Mouse (Mus musculus) heart, postnatal 36 days (tissue): Measurements from ENCODE around the gene Trim67. TPM values are rescaled to one million over a fixed set of nuclear protein-coding genes. Genes with fewer than 3 reads are reported as not detected.

Source experiments
- DNase-seq, 2 experiments: peaks; one replicate each; pipeline ENCODE4 v3.0.0; 2021 to 2022
- intact Hi-C: fragments of 180-260 bp; cut with DNase I; formaldehyde crosslinking; loops from one replicate; pipeline ENCODE4 v1.15.1; 2025
- total RNA-seq, 2 experiments: library from RNA; stranded (reverse); gene quantifications; 2 replicates each; pipeline ENCODE4 v1.2.3; 2021

Trim67 gene
- total RNA-seq, 2 experiments from 2014 or later, result 0.36 to 0.68 TPM

- intact Hi-C loops, result no loop called here
Measured at GRCm38 (mm10) chr8:124793661-124794485, 981 bp downstream of the Trim67 start.

GRCm38 (mm10) chr8:124794486-124794780 is 1.5 kb downstream of the Trim67 start:
- peak in 1 of 2 experiments; percentile 22 for DNase-seq
- intact Hi-C loops, result no loop called here

More at GRCm38 (mm10) chr8:124793661-124794485, 981 bp downstream of the Trim67 start:
- DNase-seq, result peak in 1 of 2 experiments; percentile 6

- intact Hi-C loops, result no loop called here
- no peak for DNase-seq
Measured at GRCm38 (mm10) chr8:124795781-124796488, 3.0 kb downstream of the Trim67 start.

- no peak for DNase-seq
- intact Hi-C loops, result no loop called here
Measured at GRCm38 (mm10) chr8:124800542-124800941, 7.7 kb downstream of the Trim67 start.

GRCm38 (mm10) chr8:124803824-124804702 is 11.2 kb downstream of the Trim67 start:
- DNase-seq, result no peak

GRCm38 (mm10) chr8:124805990-124806389 is 13.1 kb downstream of the Trim67 start:
- intact Hi-C loops, result no loop called here
- no peak for DNase-seq

More at GRCm38 (mm10) chr8:124803824-124804702, 11.2 kb downstream of the Trim67 start:
- intact Hi-C loops, result no loop called here

- intact Hi-C loops, result no loop called here
- no peak for DNase-seq
Measured at GRCm38 (mm10) chr8:124809419-124809818, 16.5 kb downstream of the Trim67 start.

DNA sequence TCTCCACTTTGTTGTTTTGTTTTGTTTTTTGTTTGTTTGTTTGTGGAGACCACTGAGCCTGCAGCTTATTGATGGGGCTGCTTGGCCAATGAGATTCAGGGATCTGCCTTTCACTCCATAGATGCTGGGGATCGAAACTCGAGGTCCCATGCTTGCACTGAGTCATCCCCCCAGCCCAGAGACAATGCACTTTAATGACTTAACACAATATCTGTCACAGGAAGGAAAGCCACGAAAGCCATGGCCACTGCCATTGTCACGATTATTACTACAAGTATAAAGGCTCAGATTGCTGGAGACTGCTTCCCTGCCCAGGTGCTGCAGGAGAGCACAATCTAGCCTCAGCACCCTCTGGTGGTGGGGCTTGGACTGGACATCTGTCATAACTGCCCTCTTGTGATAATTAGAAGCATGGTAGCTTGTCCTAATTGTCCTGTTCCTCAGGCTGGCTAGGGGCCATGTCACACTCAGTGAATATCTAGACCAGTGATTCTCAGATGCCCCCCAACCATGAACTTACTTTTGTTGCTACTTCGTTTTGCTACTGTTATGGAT is 17.2 kb downstream of the Trim67 start:
- intact Hi-C loops, result no loop called here
- DNase-seq, result no peak

DNA sequence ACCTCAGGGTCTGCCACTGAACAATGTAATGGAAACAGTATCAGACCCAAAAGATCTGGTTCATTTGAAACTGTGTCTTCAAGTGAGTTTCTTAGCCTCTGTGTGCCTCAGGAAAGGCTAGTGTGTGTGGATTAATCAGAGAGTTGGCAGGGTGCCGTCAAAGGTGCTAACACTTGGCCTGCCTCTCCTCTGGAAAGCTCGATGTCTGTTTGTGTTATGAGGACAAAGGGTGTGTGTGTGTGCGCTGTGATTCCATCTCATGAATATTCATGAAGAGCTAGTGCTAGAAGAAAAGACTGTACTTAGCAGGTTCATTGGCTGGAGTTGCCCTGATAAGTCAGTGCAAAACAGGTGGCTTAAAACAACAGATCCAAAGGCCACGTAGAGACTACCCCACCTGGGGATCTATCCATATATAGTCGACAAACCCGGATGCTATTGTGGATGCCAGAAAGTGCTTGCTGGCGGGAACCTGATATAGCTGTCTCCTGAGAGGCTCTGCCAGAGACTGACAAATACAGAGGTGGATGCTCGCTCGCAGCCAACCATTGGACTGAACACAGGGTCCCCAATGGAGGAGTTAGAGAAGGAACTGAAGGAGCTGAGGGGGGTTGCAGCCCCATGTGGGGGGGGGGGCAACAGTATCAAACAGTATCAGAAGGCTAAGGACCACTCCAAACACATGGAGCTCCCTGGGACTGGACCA is 17.9 kb downstream of the Trim67 start:
- intact Hi-C loops, result no loop called here

GRCm38 (mm10) chr8:124813326-124813725 is 20.4 kb downstream of the Trim67 start:
- intact Hi-C loops, result no loop called here
- DNase-seq, result no peak

More for the DNA sequence above, 17.9 kb downstream of the Trim67 start:
- no peak for DNase-seq

- no peak for DNase-seq
- intact Hi-C loops, result no loop called here
Measured at GRCm38 (mm10) chr8:124815870-124816269, 23.0 kb downstream of the Trim67 start.

DNA sequence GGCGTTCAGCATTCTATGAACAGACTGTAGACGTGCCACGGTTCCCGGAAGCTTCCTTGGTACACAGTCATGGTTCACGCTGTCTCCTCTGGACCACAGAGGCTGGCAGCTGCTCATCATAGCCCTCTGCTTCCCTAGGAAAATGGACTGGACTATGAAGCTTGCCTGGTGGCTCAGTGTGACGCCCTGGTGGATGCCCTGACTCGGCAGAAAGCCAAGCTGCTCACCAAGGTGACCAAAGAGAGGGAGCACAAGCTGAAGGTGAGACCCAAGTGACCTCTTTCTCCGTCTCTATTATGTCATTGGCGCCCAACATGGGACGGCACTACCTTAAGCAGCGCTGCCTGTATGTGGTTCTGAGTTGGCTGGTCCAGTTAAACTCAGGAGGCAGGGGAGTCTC is 24.0 kb downstream of the Trim67 start:
- no peak for DNase-seq
- intact Hi-C loops, result no loop called here

GRCm38 (mm10) chr8:124817361-124817760 is 24.5 kb downstream of the Trim67 start:
- no peak for DNase-seq

GRCm38 (mm10) chr8:124819612-124820115 is 26.8 kb downstream of the Trim67 start:
- DNase-seq, result no peak
- intact Hi-C loops, result no loop called here

More at GRCm38 (mm10) chr8:124817361-124817760, 24.5 kb downstream of the Trim67 start:
- intact Hi-C loops, result no loop called here

GRCm38 (mm10) chr8:124820125-124820524 is 27.2 kb downstream of the Trim67 start:
- intact Hi-C loops, result no loop called here
- no peak for DNase-seq

DNA sequence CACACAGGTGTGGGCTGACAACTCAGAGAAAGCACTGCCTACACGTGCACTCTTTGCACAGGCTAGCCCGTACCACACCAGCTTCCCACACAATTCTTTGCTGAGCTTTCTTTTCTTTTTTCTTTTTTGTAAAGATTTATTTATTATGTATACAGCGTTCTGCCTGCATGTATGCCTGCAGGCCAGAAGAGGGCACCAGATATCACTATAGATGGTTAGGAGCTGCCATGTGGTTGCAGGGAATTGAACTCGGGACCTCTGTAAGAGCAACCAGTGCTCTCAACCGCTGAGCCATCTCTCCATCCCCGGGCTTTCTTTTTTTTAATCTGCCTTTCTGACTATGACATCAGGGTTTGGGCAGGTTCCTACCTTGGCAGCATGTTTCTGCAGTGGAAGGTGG is 30.6 kb downstream of the Trim67 start:
- intact Hi-C loops, result no loop called here
- DNase-seq, result no peak

- intact Hi-C loops, result loop anchor here (1.0 kb wide), 1 partner anchor 87 kb away; no protein-coding TSS in a partner anchor
- no peak for DNase-seq
Measured at GRCm38 (mm10) chr8:124826658-124827057, 33.8 kb downstream of the Trim67 start.

- intact Hi-C loops, result loop anchor here (1.0 kb wide), 1 partner anchor 88 kb away; no protein-coding TSS in a partner anchor
- peak; percentile 60 to 68 for DNase-seq
Measured at GRCm38 (mm10) chr8:124827387-124827786, 34.5 kb downstream of the Trim67 start.

DNA sequence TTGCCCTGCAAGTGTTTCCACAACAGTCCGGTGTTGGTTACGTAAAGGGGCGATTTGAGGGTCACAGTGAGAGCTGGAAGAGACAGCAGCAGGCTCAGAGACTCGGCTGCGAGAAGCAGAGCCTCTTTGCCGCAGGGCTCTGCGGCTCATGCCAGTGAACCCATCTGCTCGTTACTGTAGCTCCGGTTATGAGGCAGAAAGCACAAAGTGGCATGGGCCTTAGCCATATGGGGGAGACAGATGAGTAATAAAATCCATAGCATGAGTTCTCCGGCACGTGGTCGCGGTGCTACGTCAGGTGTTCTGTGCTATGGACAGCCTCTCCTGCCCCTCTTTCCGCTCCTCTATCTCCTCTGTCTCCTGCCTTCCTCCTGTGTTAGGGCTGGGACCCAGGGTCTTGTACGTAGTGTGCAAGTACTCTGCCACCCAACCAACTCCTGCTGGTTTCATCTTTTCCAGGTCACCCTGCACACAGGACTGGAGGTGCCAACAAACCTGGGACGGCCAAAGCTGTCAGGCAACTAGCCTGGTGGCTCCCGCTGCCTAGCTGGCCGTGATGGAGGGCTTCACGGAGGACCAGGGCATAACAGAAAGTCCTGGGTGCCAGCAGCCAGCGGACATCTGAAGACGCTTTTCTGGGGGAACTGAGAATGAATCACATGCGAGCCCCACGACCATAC is 35.8 kb downstream of the Trim67 start:
- DNase-seq, result no peak
- intact Hi-C loops, result no loop called here
